Mouse (Mus musculus): Measurements from ENCODE around the gene Car9.
"Not testable (repeated sequence)": the region's sequence is repeated elsewhere in the genome, so short reads cannot be mapped to it uniquely, and the experiment has no call there.

The Car9 gene

DNA sequence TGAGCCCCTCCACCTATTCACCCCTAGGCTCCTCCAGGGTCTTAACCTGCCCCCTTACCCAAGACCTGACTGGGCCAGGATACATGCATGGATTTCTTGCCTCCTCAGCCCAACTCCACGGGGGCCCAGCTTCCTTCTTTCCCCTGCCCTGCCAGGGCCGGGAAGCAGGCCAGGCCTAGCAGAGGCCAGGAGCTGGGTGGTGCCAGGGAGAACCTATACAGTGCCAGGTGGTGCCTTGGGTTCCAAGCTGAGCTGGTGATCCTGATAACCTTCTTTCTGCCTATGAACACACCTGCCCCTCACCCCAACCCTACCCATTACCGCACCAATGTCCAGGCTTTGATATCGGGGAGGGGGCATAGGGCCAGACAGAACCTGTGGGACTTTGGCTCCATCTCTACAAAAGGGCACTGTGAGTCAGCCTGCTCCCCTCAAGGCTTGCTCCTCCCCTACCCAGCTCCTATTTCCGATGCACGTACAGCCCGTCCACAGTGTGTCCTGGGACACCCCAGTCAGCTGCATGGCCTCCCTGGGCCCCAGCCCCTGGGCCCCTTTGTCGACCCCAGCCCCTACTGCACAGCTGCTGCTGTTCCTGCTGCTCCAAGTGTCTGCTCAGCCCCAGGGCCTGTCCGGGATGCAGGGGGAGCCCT, at the start of gene Car9:
TSS of gene Car9 (plus strand) at position 431 of the 650 bp plus-strand sequence.
- no peak for DNase-seq (ENCODE audit: low spot score in 2 of 2)

DNA sequence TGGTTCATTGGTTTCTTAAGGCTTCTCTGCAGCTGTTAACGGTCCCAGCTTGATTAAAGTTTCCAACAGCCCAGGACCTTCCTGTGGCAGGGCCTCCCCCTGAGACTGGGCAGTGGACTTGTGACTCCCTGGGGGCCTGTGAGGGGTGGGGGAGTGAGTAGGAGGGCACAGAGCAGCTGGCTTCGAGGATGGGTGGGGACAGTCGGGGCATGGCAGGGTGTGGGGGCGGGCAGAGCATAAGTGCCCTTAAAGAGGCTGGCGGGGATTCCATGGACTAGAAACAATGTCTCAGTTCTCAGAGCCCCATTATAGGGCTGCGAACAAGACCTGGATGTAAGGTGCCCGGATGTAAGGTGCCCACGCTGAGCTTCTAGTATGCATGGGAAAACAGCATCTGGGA, 49.6 kb upstream of the Car9 start:
- no peak for DNase-seq (ENCODE audit: low spot score in 2 of 2)

DNA sequence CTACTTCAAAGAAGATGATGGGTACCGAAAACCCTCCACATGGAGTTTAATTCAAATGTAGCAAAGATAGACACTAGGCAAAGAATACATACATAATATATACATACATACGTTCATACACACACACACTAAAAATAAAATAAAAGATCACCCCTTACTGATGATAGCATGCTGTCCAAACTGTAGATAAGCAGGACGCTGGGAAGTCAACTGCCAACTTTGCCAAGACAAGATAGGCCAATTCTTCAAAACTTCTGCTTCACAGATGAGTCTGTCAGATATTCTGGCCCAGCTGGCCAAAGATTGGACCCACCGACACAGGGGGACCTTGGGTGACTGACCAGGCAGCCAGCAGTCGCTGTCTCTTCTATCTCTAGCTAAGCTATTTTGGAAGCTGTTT, 43.7 kb upstream of the Car9 start:
- no peak for DNase-seq (ENCODE audit: low spot score in 2 of 2)

DNA sequence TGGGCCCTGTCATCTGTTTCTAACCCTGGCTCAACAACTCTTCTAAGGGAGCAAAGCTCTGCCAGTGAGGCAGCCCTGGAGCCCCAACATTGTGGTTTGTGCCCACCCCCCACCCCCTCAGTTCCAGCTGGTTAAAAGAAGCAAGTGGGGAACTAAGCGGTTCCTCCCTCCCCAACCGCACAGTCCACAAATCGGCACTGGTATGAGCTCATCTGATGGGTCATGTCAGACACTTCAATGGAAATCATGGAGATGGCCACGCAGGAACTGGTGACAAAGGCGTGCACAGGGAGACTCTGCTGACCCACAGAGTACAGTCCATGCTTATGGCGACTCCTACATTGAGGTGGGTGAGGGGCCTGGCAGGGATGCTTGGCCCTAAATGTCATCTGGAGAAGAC, 40.8 kb upstream of the Car9 start:
- DNase-seq (ENCODE audit: low spot score in 2 of 2) = no peak

DNA sequence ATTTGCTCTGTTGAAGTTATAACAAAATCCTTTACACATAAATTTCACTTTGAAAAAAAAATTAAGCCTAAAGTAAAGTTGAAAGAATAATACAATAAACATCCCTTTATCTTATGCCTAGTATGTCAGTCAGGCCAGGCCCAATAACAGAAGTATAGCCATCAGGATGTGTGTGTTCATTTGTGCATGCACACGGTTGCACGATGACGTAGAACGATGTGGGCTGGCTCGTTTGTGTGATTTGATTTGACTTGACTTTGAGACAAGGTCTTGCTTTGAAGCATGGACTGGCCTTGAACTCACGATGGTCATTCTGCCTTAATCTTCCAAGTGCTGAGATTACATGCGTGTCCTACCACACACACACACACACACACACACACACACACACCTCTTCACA, 39.9 kb upstream of the Car9 start:
- no peak for DNase-seq (ENCODE audit: low spot score in 2 of 2)

DNA sequence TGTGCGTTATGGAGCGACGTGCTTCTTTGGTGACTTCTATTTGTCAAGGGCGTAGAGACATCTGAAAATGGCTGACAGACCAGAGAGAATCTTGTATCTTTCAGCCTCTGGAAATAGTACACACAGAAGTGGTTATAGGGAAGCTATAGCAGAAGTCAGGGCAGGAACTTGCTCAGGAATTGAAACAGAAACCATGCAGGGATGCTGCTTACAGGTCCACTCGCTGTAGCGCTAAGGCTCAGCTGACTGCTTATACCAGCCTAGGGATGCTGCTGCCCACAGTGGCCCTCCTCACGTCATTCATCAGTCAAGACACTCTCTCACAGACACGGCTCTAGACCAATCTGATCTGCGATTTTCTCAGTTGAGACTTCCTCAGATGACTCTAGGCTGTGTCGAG, 36.5 kb upstream of the Car9 start:
- DNase-seq (ENCODE audit: low spot score in 2 of 2) = no peak

DNA sequence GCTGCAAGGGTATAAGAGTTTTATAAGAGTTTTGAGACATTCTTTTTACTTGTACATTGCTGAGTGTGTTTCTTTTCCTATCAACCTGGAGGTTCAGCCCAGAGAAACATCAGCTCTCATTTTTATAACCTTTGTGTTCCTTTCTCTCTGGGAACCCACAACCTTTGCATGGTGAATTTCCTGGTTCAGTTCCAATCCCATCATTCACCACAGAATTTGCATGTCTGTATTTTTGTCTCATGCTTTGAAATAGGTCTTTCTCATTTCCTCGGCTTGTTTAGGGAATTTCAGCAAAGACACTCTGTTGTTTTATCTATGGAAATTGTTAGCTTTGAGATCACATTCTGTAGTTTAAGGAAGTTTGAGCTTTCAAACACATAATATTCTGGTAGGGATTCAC, 33.1 kb upstream of the Car9 start:
- DNase-seq (ENCODE audit: low spot score in 2 of 2) = no peak

DNA sequence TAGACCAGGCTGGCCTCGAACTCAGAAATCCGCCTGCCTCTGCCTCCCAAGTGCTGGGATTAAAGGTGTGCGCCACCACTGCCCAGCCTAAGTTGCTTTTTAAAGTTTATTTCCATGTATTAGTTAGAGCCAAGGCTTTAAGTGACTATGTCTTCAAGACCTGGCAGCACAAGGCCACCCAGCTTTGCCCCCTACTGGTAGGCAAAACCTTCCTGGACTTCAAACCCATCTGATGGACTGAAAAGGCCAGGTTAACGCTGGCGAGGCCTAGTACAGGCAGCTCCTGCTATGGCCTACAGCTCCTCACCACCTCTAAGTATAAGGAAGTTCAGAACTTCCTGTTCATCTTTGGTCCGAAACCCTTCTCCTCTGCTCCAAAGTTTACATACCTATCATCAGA, 30.2 kb upstream of the Car9 start:
- no peak for DNase-seq (ENCODE audit: low spot score in 2 of 2)

DNA sequence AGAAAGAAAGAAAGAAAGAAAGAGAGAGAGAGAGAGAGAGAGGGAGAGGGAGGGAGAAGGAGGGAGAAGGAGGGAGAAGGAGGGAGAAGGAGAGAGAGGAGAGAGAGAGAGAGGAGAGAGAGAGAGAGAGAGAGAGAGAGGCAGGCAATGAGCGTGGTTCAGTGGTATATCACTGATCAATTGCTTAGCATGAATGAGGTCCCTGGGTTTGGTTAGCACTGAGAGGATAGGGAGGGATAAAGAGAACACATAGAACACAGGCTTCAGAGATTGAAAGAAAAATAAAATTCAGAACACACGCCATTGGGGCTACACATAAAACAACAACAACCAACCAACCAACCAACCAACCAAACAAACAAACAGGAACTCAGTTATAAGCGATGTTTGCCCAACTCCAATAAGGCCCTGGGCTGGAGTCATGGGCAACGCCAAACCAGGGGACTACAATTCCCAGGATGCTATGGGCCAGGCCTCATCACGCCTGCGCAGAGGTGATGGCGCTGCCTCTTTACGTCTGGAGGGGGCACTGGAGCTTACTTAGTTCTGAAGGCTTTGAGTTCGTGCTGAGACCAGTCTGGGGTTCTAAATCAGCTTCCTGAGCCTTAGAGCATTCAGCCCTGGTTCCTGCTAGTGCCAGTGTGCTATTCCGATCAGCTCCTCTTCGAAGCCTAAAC, 28.8 kb upstream of the Car9 start:
- DNase-seq (ENCODE audit: low spot score in 2 of 2) = peak; percentile 57 to 64

DNA sequence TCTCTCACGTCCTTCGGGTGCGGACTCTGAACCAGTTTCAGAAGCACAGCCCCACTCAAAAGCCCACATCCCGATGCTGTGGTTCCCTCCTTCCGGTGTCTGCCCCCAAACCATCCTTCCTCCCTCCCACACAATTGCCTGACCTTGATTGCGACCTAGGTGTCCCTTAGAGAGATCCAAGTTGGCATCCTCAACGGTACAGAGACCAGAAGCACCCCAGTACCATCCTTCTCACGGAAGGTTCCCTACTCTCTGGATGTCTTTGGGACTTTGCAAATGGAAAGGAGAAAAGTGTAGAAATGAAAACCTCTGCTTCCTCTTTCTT, 28.3 kb upstream of the Car9 start:
- no peak for DNase-seq (ENCODE audit: low spot score in 2 of 2)

DNA sequence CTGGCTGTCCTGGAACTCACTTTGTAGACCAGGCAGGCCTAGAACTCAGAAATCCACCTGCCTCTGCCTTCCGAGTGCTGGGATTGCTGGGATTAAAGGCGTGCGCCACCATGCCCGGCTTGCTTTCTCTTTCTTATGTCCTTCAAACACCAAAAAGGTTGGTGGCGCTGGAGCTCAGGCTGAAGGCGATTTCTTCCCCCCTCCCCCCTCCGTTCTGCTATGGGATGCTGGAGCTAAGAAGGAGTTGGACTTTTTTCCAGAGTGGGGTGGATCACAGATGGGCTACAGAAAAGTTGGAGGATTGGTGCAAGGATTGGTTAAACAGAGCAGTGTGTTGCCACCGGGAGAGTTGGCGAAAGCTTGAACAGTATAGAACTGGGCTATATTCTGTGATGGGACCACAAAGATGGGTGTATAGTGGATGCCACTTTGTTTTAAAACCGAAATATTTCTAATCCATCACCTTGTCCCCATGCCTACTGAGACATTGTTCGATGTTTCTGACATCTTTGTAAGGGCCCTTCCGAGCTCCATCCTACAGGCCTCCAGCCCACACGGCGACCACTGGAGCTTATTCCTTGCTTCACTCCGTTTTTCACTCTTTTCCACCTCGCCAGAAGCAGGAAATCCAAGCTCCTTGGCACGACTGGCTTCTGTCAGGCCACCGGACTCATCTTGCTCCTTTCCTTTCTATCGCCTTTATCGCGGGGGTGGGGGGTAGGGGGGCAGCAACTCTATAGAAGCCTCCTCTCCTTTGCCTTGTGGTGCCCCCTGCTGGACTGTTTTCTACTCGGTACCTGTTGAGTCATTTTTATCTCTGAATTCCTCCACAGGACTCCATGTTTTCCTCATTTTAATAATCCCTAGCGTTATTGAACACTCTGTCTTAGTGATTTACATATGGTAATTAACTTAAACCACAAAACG, 27.6 kb upstream of the Car9 start:
- peak; percentile 25 to 39 for DNase-seq (ENCODE audit: low spot score in 2 of 2)

DNA sequence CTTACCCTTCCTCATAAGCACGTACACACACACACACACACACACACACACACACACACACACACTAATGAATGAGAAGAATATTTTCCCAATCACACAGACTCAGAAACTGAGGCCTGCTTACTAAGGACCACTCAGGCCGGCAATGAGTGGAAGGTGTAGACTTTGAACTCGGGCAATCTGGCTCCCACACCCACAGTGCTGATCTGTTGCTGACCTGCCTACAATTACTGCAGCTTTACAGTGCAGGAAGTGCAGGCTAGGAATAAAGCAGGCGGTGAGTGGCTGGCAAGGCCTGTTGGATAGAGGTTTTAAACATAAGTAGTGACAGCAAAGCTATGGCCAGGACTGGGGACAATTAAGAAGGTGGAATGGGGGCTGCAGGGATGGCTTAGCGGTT, 25.8 kb upstream of the Car9 start:
- no peak for DNase-seq (ENCODE audit: low spot score in 2 of 2)

DNA sequence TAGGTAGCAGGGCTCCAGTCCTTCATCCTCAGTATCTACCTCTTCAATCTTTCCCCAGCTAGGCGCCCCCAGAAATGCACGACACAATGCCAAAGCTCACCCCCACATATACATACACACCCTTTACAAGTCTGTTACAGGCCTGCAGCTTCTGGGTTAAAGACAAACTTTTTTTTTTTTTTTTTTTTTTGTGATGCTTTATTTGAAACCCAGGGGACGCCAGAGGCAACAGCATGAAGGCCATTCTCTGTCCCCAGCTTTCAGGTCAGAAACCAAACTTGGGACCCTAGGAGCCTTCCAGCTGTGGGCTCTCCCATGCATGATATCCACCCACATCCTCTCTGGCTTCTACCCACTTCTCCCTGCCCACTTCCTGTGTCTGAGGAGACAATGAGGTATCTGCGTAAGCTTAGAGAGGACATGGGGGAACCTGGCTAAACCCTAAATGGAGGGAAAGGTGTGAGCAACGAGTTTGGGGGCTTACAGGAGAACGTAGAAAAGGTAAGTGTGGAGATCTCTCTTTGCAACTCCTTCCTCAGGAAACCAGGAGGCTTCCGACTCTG, 24.8 kb upstream of the Car9 start:
- no peak for DNase-seq (ENCODE audit: low spot score in 2 of 2)

DNA sequence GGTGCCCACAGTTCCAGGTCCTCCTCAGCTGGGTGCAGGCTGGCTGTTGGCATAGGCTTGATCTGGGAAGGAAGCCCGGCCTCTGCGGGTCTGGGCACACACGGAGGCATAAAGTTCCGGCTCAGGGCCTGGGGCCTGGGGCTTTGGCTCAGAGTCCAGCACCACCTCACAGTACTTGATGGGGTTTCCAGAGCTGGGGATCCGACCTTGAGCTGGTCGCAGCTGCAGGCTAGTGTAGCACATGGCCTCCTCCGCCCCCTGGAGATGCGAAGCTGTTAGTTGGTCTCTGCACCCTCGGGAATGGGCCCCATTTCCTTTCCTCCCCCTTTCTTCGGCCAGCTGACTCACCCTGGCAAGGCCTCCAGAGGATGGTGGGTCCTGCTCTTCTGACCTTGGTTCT, 24.2 kb upstream of the Car9 start:
- DNase-seq (ENCODE audit: low spot score in 2 of 2) = no peak

DNA sequence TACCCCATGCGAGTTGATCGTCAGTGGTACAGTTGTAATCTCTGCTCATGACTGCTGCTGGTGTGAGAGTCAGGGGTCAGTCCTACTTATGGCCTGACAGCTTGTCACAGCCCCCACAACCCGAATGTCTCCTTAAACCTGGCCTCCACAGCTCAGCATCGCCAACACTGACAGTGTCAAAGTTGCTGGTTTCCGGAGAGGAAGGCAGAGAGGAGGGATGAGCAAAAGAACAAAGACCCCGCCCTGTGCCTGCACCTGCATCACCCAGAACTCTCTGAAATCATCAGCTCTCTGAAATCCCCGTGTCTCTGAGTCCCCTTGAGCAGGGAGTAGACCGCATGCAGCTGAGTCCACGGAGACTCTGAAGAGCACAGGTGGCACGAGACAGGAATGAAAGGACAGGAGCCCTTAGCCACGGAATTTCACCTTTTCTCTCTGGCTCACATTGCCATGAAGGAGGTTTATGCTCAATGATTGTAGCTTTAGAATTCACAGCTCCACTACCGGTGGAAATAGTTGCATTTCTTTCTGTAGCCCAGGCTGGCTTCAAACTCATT, 23.2 kb upstream of the Car9 start, which contains the start of gene Sit1:
TSS of gene Sit1 (minus strand) at position 200 of the 557 bp plus-strand sequence.
- no peak for DNase-seq (ENCODE audit: low spot score in 2 of 2)

DNA sequence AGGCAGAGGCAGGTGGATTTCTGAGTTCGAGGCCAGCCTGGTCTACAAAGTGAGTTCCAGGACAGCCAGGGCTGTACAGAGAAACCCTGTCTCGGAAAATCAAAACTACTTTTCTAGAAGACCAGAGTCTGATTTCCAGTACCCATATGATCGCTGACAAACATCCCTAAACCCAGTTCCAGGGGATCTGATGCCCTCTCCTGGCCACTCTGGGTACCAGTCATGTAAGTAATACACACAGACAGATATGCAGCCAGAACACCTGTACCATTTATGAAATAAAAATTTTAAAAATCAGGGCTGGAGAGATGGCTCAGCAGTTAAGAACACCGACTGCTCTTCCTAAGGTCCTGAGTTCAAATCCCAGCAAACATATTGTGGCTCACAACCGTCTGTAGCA, 21.1 kb upstream of the Car9 start:
- not testable (repeated sequence) for DNase-seq (ENCODE audit: low spot score in 2 of 2)

DNA sequence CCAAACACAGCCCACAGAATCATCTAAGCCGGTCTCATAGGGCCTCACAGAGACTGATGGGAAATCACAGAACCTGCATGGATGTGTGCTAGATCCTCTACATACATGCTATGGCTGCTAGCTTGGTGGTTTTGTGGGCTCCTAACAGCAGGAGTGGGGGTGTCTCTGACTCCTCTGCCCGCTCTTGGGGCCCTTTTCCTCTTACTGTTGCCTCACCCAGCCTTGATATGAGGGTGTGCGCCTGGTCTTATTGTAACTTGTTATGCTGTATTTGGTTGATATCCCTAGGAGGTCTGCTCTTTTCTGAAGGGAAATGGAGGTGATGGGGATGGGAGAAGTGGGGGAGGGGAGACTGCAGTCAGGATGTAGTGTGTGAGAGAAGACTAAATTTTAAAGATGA, 17.2 kb upstream of the Car9 start:
- no peak for DNase-seq (ENCODE audit: low spot score in 2 of 2)

DNA sequence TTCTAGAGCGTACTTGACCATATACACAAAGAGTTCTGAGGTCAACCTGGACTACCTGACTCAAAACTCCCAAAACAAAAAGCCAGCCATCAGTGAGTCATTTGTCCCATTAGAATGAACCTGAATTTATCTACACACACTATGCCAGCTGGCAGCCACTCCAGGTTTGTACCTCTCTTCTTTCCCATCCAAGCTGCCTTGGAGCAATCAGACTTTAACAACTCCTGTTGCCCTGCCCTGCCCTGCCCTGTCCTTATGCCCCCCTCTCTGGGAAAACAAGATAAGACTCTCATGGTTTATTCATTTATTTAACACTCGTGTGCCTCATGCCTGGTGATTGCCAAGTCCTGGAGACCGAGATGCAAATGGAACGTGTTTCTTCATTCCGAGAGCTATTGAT, 16.0 kb upstream of the Car9 start:
- no peak for DNase-seq (ENCODE audit: low spot score in 2 of 2)

DNA sequence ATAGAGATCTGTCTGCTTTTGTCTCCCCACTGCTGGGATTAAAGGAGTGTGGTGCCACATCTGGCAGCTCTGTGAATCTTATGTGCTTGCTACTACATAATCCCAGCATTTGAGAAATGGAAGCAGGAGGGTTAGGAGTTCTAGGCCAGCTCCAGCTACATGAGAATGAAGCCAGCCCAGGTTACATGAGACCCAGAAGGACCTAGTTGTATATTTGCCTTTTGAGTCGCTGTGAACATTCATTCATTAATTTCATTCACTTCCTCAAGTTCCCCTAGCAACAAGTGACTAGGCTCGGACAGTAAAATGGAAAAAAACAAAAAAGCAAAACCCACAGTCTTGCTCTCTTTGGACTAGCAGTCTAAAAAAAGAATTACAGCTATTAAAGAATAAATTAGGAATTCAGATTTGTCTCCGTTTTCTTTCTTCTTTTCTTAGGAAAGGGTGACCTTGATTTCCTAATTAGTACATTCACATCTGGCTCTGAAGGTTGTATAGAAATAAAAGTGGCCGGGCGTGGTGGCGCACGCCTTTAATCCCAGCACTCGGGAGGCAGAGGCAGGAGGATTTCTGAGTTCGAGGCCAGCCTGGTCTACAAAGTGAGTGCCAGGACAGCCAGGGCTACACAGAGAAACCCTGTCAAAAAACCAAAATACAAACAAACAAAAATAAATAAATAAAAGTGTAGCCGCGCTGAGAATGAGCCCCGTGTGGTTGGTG, 14.5 kb upstream of the Car9 start:
- no peak for DNase-seq (ENCODE audit: low spot score in 2 of 2)

DNA sequence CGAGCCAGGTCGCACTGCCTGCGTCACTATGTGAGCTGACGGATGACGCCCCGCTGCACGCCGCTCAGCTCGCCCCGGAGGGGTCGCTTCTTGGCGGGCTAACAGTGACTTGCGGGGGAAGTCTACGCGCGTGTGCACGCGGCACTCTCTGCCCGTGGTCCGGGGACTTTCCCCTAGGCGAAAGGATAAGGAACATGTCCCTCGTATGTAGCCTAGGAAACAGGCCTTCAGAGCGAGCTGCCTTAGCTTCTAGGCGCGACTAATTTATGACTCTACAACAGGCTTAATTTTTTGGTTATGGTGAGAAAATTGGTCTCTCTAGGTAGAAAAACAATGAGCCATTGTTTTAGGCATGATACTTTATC, 14.0 kb upstream of the Car9 start, which contains the start of gene Ccdc107:
TSS of gene Ccdc107 (plus strand) at position 80 of the 365 bp plus-strand sequence.
- DNase-seq (ENCODE audit: low spot score in 2 of 2) = peak; percentile 79 to 84

DNA sequence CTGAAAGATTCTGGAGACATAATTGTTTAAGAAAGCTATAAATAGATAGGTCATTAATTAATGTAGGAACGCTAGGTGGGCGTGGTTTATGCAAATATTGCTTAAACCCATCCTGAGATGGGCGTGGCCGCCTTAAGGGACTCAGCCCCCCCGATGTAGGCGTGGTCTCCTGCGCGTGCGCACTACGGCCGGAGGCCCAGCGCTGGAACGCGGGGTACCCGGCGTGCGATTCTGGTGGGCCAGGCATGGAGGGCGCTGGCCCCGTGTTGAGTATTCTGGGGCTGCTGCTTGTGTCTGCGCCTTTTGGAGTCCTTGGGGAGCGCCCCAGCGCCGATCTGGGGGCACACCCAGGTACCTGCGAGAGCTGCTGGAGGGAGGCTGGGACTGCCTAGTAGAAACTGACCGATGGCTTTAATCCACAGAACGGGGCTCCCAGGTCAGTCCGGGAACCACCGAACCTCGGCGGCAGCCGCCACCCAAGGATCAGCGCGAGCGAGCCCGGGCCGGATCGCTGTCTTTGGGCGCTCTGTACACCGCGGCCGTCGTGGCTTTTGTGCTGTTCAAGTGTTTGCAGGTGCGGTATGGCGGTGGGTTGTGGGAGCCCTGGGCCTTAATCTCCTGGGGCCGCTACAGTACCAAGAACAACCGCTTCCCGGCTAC, 13.4 kb upstream of the Car9 start:
- DNase-seq (ENCODE audit: low spot score in 2 of 2) = peak; percentile 91 to 96
